Mouse (Mus musculus) midbrain, embryonic 16.5 days (tissue): Measurements from ENCODE around the gene Ssxb10. TPM values are rescaled to one million over a fixed set of nuclear protein-coding genes. Genes with fewer than 3 reads are reported as not detected.
"Not testable (repeated sequence)": the region's sequence is repeated elsewhere in the genome, so short reads cannot be mapped to it uniquely, and the experiment has no call there.

Source experiments
- ATAC-seq: fragments of 200-750 bp; cut with Nextera tagmentation; 2 replicates; pipeline ENCODE4 v1.8.0; 2017; ENCODE audit warnings: moderate TSS enrichment
- H3K27ac ChIP-seq: fragments of 300-500 bp; sonication (generic); 2 replicates; pipeline ENCODE4 v1.5.1; 2014; ENCODE audit warnings: mild to moderate bottlenecking, low read length, mixed read lengths
- H3K27me3 ChIP-seq: fragments of 300-500 bp; sonication (generic); 2 replicates; pipeline ENCODE4 v1.6.1; 2014; ENCODE audit warnings: low read depth, low read length, mixed read lengths; ENCODE audit not compliant: control insufficient read depth, insufficient read depth
- H3K36me3 ChIP-seq: fragments of 300-500 bp; sonication (generic); 2 replicates; pipeline ENCODE4 v1.6.1; 2014; ENCODE audit warnings: mild to moderate bottlenecking, low read length, moderate library complexity, mixed read lengths; ENCODE audit not compliant: control insufficient read depth, insufficient read depth
- H3K4me1 ChIP-seq: fragments of 300-500 bp; sonication (generic); 2 replicates; pipeline ENCODE4 v1.6.1; 2014; ENCODE audit warnings: mild to moderate bottlenecking, low read length, mixed read lengths; ENCODE audit not compliant: control insufficient read depth, insufficient read depth
- H3K4me2 ChIP-seq: fragments of 300-500 bp; sonication (generic); 2 replicates; pipeline ENCODE4 v1.6.1; 2014; ENCODE audit warnings: mild to moderate bottlenecking, low read length, mixed read lengths
- H3K4me3 ChIP-seq: fragments of 300-500 bp; sonication (generic); 2 replicates; pipeline ENCODE4 v1.5.1; 2014; ENCODE audit warnings: low read depth, mild to moderate bottlenecking, low read length, moderate library complexity, mixed read lengths
- H3K9ac ChIP-seq: fragments of 300-500 bp; sonication (generic); 2 replicates; pipeline ENCODE4 v1.6.1; 2014; ENCODE audit warnings: low read depth, low read length, mixed read lengths
- H3K9me3 ChIP-seq: fragments of 300-500 bp; sonication (generic); replicated peaks from 2 replicates; pipeline ENCODE4 v1.6.1; 2014; ENCODE audit warnings: mild to moderate bottlenecking, low read length, mixed read lengths; ENCODE audit not compliant: control insufficient read depth, poor library complexity, severe bottlenecking
- WGBS: fragments of 180-500 bp; shearing (Covaris S2); extraction: QIAGEN DNeasy Blood & Tissue Kit; methylation state at CpG from one replicate; pipeline ENCODE4 v1.1.7; 2014; 5-methylcytosine and 5-hydroxymethylcytosine counted together
- polyA plus RNA-seq: library from polyadenylated mRNA; unstranded; fragments of >200 nt; fragmentation: Nextera tagmentation; extraction: Ambion mirVana; gene quantifications from 2 replicates; pipeline ENCODE4 v1.2.1, GENCODE M21; 2015

The Ssxb10 gene
- not detected in 2 replicates for polyA plus RNA-seq

GRCm38 (mm10) chrX:8327124-8327523 is at the start of gene Ssxb10:
Gene Ssxb10, plus strand, starts transcription at chrX:8327424.
- Histone ChIP-seq H3K9ac (no peak within 1 kb of the TSS), H3K36me3 (no peaks in the 10 kb centered on the region), H3K9me3 (peaks cover 5% of the 10 kb centered on the region), H3K4me3 (no peak within 1 kb of the TSS), H3K4me2 (no peak within 1 kb of the TSS), H3K4me1 (no peaks in the 10 kb centered on the region), H3K27ac (no peak within 1 kb of the TSS), H3K27me3 (no peaks in the 10 kb centered on the region)
- WGBS = 52% methylated on average over 2 of the region's 2 CpGs
- no peak for ATAC-seq

GRCm38 (mm10) chrX:8288621-8289020 is 38.6 kb upstream of the Ssxb10 start:
- Histone ChIP-seq H3K4me2 (no peak overlapping the region), H3K27me3 (no peaks in the 10 kb centered on the region), H3K9ac (no peak overlapping the region), H3K4me1 (no peaks in the 10 kb centered on the region), H3K36me3 (no peaks in the 10 kb centered on the region), H3K27ac (no peak overlapping the region), H3K9me3 (0 out of 2 replicates have a peak, but pooled peaks cover 2% of the 10 kb centered on the region), H3K4me3 (no peak overlapping the region)
- ATAC-seq = no peak
- 70% methylated on average over 5 of the region's 5 CpGs for WGBS

GRCm38 (mm10) chrX:8309302-8309701 is 17.9 kb upstream of the Ssxb10 start:
- H3K27me3 ChIP-seq = no peaks in the 10 kb centered on the region
- no peaks in the 10 kb centered on the region for H3K36me3 ChIP-seq
- WGBS = 88% methylated on average over 1 of the region's 1 CpGs
- no peak overlapping the region for H3K27ac ChIP-seq
- H3K4me3 ChIP-seq = no peak overlapping the region
- H3K9me3 ChIP-seq = 0 out of 2 replicates have a peak, but pooled peaks cover 2% of the 10 kb centered on the region
- no peak for ATAC-seq
- H3K4me1 ChIP-seq = no peaks in the 10 kb centered on the region
- H3K4me2 ChIP-seq = no peak overlapping the region
- H3K9ac ChIP-seq = no peak overlapping the region

- H3K27me3 ChIP-seq, ATAC-seq: not testable (repeated sequence)
- 13% methylated on average over 7 of the region's 7 CpGs for WGBS
Measured at GRCm38 (mm10) chrX:8314905-8315304, 12.3 kb upstream of the Ssxb10 start.

GRCm38 (mm10) chrX:8366678-8367077 is 39.5 kb downstream of the Ssxb10 start, which contains the start of gene Ssxb9:
Gene Ssxb9, plus strand, starts transcription at chrX:8366978.
- not testable (repeated sequence) for H3K27ac ChIP-seq, H3K9me3 ChIP-seq, H3K4me2 ChIP-seq, ATAC-seq, H3K9ac ChIP-seq, H3K4me1 ChIP-seq, H3K4me3 ChIP-seq, H3K27me3 ChIP-seq, H3K36me3 ChIP-seq
- 21% methylated on average over 1 of the region's 1 CpGs for WGBS

More at GRCm38 (mm10) chrX:8314905-8315304, 12.3 kb upstream of the Ssxb10 start:
- not testable (repeated sequence) for H3K4me1 ChIP-seq, H3K4me3 ChIP-seq, H3K9me3 ChIP-seq, H3K36me3 ChIP-seq, H3K9ac ChIP-seq, H3K4me2 ChIP-seq, H3K27ac ChIP-seq

Other genes with a start within 250 kb of the Ssxb10 start
- 0.12 and 0.19 TPM in 2 replicates for gene Was, start 236.9 kb upstream of the Ssxb10 start, polyA plus RNA-seq
- 70.5 and 72.8 TPM in 2 replicates for gene Wdr13, start 194.5 kb upstream of the Ssxb10 start, polyA plus RNA-seq
- 286 and 306 TPM in 2 replicates for gene Rbm3, start 181.5 kb upstream of the Ssxb10 start, polyA plus RNA-seq
- 24.4 and 24.8 TPM in 2 replicates for gene Tbc1d25, start 151.2 kb upstream of the Ssxb10 start, polyA plus RNA-seq
- gene Ebp, start 133.9 kb upstream of the Ssxb10 start, polyA plus RNA-seq = 31.7 and 35.1 TPM in 2 replicates
- gene Porcn, start 120.9 kb upstream of the Ssxb10 start, polyA plus RNA-seq = 45.5 and 47.1 TPM in 2 replicates
- 46.6 and 48.9 TPM in 2 replicates for gene Ftsj1, start 75.0 kb upstream of the Ssxb10 start, polyA plus RNA-seq
- 37.7 and 41.5 TPM in 2 replicates for gene Slc38a5, start 56.3 kb upstream of the Ssxb10 start, polyA plus RNA-seq
- not detected in 2 replicates for gene Ssxb9, start 39.6 kb downstream of the Ssxb10 start, polyA plus RNA-seq
- gene Ssxb1, start 85.9 kb downstream of the Ssxb10 start, polyA plus RNA-seq = not detected in 2 replicates
- gene Ssxb2, start 134.3 kb downstream of the Ssxb10 start, polyA plus RNA-seq = not detected in 2 replicates
- gene Gm14459, start 197.5 kb downstream of the Ssxb10 start, polyA plus RNA-seq = not detected in 2 replicates
- not detected in 2 replicates for gene Ssxb6, start 220.8 kb downstream of the Ssxb10 start, polyA plus RNA-seq